Comparison of ENCODE assay signal across 9 mouse cellular contexts in genomic region chr1:56976044-56976824, GRCm38 (mm10). TPM values are rescaled to one million over a fixed set of nuclear protein-coding genes. Genes with fewer than 3 reads are reported as not detected.
DNase-seq lines count a peak whose midpoint lies in the region; ATAC-seq lines count a peak whose summit lies in the region.
"Had no signal": no experiment of that assay in that cellular context is flagged by ENCODE, and none has a peak within 500 bp of the region (broad histone marks: within the 10 kb centered on the region; RNA-seq: fewer than 3 reads in every experiment).

No protein-coding gene starts in this region.

- no peak overlapping the region for H3K4me3 ChIP-seq in lung, embryonic 15.5 days
- H3K4me3 ChIP-seq in forebrain, embryonic 15.5 days = peak overlapping the region; percentile 35
- peak overlapping the region; percentile 38 for H3K4me3 ChIP-seq in limb, embryonic 13.5 days

- H3K9ac ChIP-seq in lung, embryonic 15.5 days = no peak overlapping the region
- peak overlapping the region; percentile 42 for H3K9ac ChIP-seq in forebrain, embryonic 15.5 days (replicated peaks)
- H3K9ac ChIP-seq in limb, embryonic 13.5 days = no peak overlapping the region

- H3K27me3 ChIP-seq in lung, embryonic 15.5 days = peaks cover 57% of the 10 kb centered on the region
- peaks cover 35% of the 10 kb centered on the region for H3K27me3 ChIP-seq in forebrain, embryonic 15.5 days
- peaks cover 57% of the 10 kb centered on the region for H3K27me3 ChIP-seq in limb, embryonic 13.5 days
- H3K27me3 ChIP-seq: Patski had no signal

- DNase-seq in adrenal gland, adult (ENCODE audit: inconsistent age in 2 of 2, low spot score in 1 of 2) = peak; percentile 5 to 45
- no peak for DNase-seq in adrenal gland, postnatal 14 days
- no peak for DNase-seq in lung, postnatal 14 days
- no peak for DNase-seq in ovary, postnatal 14 days (ENCODE audit: low spot score)
- no peak for DNase-seq in thymus, postnatal 10 days (ENCODE audit: low spot score in 2 of 2)

- ATAC-seq in lung, embryonic 15.5 days (ENCODE audit: borderline replicate concordance, extremely low read depth, low FRiP score, low TSS enrichment) = no peak
- no peak for ATAC-seq in forebrain, embryonic 15.5 days (replicated peaks)
- no peak for ATAC-seq in limb, embryonic 13.5 days (ENCODE audit: low FRiP score, low read depth)
- ATAC-seq: Patski had no signal

- H3K27ac ChIP-seq in lung, embryonic 15.5 days = no peak overlapping the region
- H3K27ac ChIP-seq in forebrain, embryonic 15.5 days (replicated peaks) = peak overlapping the region; percentile 79
- no peak overlapping the region for H3K27ac ChIP-seq in limb, embryonic 13.5 days

- 5% methylated on average over 25 of the region's 25 CpGs for WGBS in lung, embryonic 15.5 days
- 2% methylated on average over 25 of the region's 25 CpGs for WGBS in forebrain, embryonic 15.5 days
- 3% methylated on average over 25 of the region's 25 CpGs for WGBS in limb, embryonic 13.5 days

- H3K4me1 ChIP-seq in lung, embryonic 15.5 days = peaks cover 29% of the 10 kb centered on the region
- peaks cover 50% of the 10 kb centered on the region for H3K4me1 ChIP-seq in forebrain, embryonic 15.5 days
- peaks cover 43% of the 10 kb centered on the region for H3K4me1 ChIP-seq in limb, embryonic 13.5 days

- H3K36me3 ChIP-seq in lung, embryonic 15.5 days = no peaks in the 10 kb centered on the region
- H3K36me3 ChIP-seq in forebrain, embryonic 15.5 days = no peaks in the 10 kb centered on the region
- no peaks in the 10 kb centered on the region for H3K36me3 ChIP-seq in limb, embryonic 13.5 days

- 0 out of 2 replicates have a peak overlapping the region, but pooled peaks have one; percentile 57 for H3K4me2 ChIP-seq in lung, embryonic 15.5 days
- peak overlapping the region; percentile 59 for H3K4me2 ChIP-seq in forebrain, embryonic 15.5 days (replicated peaks)
- peak overlapping the region; percentile 60 for H3K4me2 ChIP-seq in limb, embryonic 13.5 days (replicated peaks)

- no peaks in the 10 kb centered on the region for H3K9me3 ChIP-seq in lung, embryonic 15.5 days
- H3K9me3 ChIP-seq in forebrain, embryonic 15.5 days = no peaks in the 10 kb centered on the region
- no peaks in the 10 kb centered on the region for H3K9me3 ChIP-seq in limb, embryonic 13.5 days

RNA-seq across cellular contexts. Expression of gene Satb2, which starts 2.2 kb away (rescaled TPM):
- total RNA-seq in adrenal gland, postnatal 14 days (2021) = 1.6 and 1.8 TPM in 2 replicates
- 0.29 and 0.53 TPM in 2 replicates for polyA plus RNA-seq in lung, embryonic 15.5 days (2015; fragmentation: Nextera tagmentation; extraction: Ambion mirVana)
- 46.2 and 62.5 TPM in 2 replicates for polyA plus RNA-seq in forebrain, embryonic 15.5 days (2015; fragmentation: Nextera tagmentation; extraction: Ambion mirVana)
- 2.1 TPM in 2 replicates for polyA plus RNA-seq in limb, embryonic 13.5 days (2015; fragmentation: Nextera tagmentation; extraction: Ambion mirVana)

Comparison
In these comparisons a context has a peak if more than half of its experiments do, and no peak if none do; other contexts are left out.
1. DNase-seq: peak in adrenal gland, adult (2 of 2); none in adrenal gland, postnatal 14 days (single experiment), lung, postnatal 14 days (single experiment), ovary, postnatal 14 days (single experiment) and thymus, postnatal 10 days (0 of 2).
2. RNA of gene Satb2, which starts 2.2 kb away (polyA plus RNA-seq): 46.2 to 62.5 TPM in forebrain, embryonic 15.5 days; 2.1 TPM in limb, embryonic 13.5 days and 0.29 to 0.53 TPM in lung, embryonic 15.5 days; every median in the first group is over 10 times any median in the second.
3. Peak in every context shown above with its lines, with median percentiles within 50 percentile points of each other: H3K4me2 ChIP-seq.